Mouse (Mus musculus): ENCODE measurements at regions not wholly inside any gene's neighbourhood (a gene's known extent, or its start where the extent isn't known, plus 50 kb on each side); places are given as distances from the start of the nearest gene placed in this dataset.

DNA sequence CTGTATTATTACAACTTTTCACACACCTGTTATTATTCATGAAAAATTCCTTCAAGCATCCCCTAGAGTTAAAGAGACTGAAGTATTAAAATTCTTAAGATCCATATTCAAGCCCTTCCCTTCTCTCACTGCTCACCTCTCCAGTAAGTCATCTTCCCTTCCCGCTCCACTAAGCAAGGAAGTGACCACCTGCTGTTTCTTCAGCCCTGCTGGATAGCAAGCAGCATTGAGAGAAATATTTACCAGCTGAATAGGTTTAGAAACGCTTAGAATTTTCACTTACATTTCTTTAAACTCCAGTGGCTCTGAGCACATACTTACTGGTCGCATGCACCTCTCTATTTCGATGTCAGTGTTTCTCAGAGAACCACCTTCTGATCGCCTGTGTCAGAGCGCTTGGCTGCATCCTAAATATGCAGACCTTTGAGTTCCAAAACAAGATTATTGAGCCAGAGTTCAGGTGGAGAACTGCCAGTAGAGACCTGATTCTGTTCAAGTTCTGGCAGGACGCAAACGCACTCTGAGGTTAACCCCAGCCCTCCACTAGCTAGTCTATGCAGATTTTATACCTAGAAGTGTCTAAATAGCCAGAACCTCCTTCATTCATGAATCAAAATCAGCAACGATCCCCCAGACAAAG, 314.9 kb downstream of the Mllt3 start:
- WGBS = 65% methylated on average over 9 of the region's 9 CpGs
- no peaks in the 10 kb centered on the region for H3K4me1 ChIP-seq
- ATAC-seq (ENCODE audit: low FRiP score, low read depth) = no peak
- no peak overlapping the region for H3K4me2 ChIP-seq (replicated peaks)
- H3K27me3 ChIP-seq = peaks cover 42% of the 10 kb centered on the region
- no peak overlapping the region for H3K4me3 ChIP-seq
- no peak overlapping the region for H3K9ac ChIP-seq
- no peak overlapping the region for H3K27ac ChIP-seq
- H3K36me3 ChIP-seq = no peaks in the 10 kb centered on the region
- H3K9me3 ChIP-seq = no peaks in the 10 kb centered on the region

DNA sequence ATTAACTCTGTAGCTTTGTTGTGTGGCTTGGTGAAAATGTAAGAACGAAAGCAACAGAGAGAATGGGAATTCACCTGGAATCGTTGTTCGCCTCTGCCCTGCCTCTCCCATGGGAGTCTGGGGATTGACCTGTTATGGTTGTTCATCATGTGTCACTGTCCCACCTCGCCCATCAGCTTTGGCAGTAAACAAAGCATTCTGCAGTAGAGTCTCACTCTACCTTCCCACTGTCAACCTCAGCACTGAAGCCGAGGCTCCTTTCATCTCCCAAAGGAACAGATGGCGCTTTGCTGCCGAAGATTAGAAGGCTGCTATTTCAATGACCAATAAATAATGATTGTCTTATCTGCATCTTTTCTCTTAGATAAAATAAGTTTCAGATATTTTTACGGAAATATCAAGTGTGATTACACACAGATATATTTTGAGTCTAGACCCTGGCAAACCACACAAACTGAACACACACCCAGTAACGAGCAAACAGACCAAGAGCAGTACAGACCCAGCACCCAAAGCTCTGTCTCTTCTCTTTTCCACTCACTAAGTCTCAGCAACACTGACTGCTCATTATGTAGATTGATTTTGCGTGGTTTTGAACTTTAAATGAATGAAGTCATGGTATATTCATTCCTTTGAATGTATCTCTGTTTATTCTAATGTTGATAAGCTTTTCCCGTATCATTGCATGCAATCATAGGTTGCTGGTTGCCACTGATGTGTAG, 317.8 kb downstream of the Mllt3 start:
- no peak for ATAC-seq (ENCODE audit: low FRiP score, low read depth)
- Histone ChIP-seq H3K9ac (no peak overlapping the region), H3K4me3 (no peak overlapping the region), H3K9me3 (no peaks in the 10 kb centered on the region), H3K27me3 (peaks cover 40% of the 10 kb centered on the region), H3K36me3 (no peaks in the 10 kb centered on the region), H3K4me2 (replicated peaks) (no peak overlapping the region), H3K27ac (no peak overlapping the region), H3K4me1 (no peaks in the 10 kb centered on the region)
- 56% methylated on average over 11 of the region's 11 CpGs for WGBS

DNA sequence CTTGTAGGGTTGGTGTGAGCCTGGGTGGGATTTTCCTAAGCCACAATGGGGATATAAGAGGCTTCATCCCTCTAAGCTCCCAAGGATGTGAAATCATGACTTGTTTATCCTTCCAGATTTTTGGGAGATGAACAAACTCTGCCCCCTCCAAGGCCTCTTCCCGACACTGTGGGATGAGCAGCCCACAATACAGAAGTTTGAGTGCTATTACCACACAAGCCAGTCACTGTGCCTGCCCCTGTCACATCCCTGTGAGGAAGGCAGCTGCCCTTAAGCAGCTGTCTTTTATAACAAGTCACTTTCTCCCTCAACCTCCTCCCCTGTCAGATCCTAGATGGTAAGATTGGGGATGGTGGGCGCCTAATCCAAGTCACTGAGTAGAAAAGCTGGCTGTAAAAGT, 320.5 kb downstream of the Mllt3 start:
- H3K27ac ChIP-seq = no peak overlapping the region
- no peak overlapping the region for H3K4me3 ChIP-seq
- H3K27me3 ChIP-seq = peaks cover 32% of the 10 kb centered on the region
- no peaks in the 10 kb centered on the region for H3K9me3 ChIP-seq
- peaks cover 8% of the 10 kb centered on the region; the same call in 1 of the 2 replicates for H3K4me1 ChIP-seq
- H3K4me2 ChIP-seq (replicated peaks) = no peak overlapping the region
- no peaks in the 10 kb centered on the region for H3K36me3 ChIP-seq
- WGBS = 37% methylated on average over 2 of the region's 2 CpGs
- ATAC-seq (ENCODE audit: low FRiP score, low read depth) = no peak
- H3K9ac ChIP-seq = no peak overlapping the region

DNA sequence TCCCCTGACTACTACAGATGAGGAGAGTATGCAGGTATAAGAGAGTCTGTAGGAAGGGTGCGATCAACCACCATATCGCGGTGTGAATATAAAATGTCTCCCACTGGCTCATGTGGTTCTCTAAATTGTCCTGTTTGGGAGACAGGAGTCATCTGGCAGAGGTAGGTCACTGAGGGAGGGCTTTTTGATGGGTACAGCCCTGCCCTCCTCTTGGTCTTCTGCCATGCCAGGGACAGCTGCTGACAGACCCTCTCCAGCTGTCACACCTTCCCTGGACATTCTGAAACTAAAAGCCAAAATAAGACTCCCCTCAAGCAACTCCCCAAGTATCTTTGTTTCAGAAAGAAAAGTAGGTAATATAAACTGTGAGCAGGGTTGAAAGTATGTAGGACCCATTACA, 320.9 kb downstream of the Mllt3 start:
- H3K9me3 ChIP-seq = no peaks in the 10 kb centered on the region
- H3K4me1 ChIP-seq = peaks cover 8% of the 10 kb centered on the region; the same call in 1 of the 2 replicates
- H3K36me3 ChIP-seq = no peaks in the 10 kb centered on the region
- peaks cover 32% of the 10 kb centered on the region for H3K27me3 ChIP-seq
- 88% methylated on average over 3 of the region's 3 CpGs for WGBS
- H3K27ac ChIP-seq = no peak overlapping the region
- no peak for ATAC-seq (ENCODE audit: low FRiP score, low read depth)
- H3K4me2 ChIP-seq (replicated peaks) = no peak overlapping the region
- no peak overlapping the region for H3K9ac ChIP-seq
- H3K4me3 ChIP-seq = no peak overlapping the region

DNA sequence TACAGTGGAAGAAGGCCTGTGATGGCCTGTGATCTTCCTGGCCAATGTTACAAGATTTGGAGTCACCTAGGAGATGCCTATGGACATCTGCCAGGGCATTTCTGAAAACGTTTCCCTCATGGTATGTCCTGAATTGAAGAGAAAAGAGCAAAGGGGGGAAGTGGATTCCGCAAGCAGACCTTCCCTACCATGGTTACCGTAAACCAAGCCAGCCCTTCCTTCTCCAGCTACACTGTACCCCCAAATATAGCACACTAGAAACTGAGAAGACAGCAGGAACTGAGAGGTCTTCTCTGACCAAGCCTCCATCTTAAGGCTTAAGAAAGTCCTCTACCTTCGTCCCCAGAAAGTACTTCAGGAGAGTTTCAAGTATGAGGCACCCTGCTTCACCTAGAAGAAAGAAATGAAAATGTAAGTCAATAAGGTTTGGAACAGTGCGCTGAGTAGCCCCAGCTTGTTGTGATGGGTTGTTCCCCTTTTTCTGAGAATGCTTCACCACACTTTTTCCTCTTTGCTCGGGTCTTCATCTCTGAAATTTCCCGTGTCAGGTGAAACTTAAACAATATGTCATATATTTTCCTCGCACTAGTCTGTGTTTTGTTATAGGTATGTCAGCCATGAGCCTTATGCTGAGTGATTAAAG, 321.9 kb downstream of the Mllt3 start:
- no peak overlapping the region for H3K27ac ChIP-seq
- no peak for ATAC-seq (ENCODE audit: low FRiP score, low read depth)
- no peaks in the 10 kb centered on the region for H3K9me3 ChIP-seq
- no peak overlapping the region for H3K9ac ChIP-seq
- peaks cover 8% of the 10 kb centered on the region; the same call in 1 of the 2 replicates for H3K4me1 ChIP-seq
- no peaks in the 10 kb centered on the region for H3K36me3 ChIP-seq
- H3K4me3 ChIP-seq = no peak overlapping the region
- peaks cover 32% of the 10 kb centered on the region for H3K27me3 ChIP-seq
- 92% methylated on average over 8 of the region's 8 CpGs for whole genome bisulfite sequencing
- no peak overlapping the region for H3K4me2 ChIP-seq (replicated peaks)

- peaks cover 21% of the 10 kb centered on the region for H3K27me3 ChIP-seq
- H3K27ac ChIP-seq = no peak overlapping the region
- no peak overlapping the region for H3K4me2 ChIP-seq (replicated peaks)
- H3K4me3 ChIP-seq = no peak overlapping the region
- H3K9me3 ChIP-seq = no peaks in the 10 kb centered on the region
- H3K36me3 ChIP-seq = no peaks in the 10 kb centered on the region
- H3K4me1 ChIP-seq = peaks cover 8% of the 10 kb centered on the region; the same call in 1 of the 2 replicates
- 6% methylated on average over 5 of the region's 5 CpGs for WGBS
- no peak for ATAC-seq (ENCODE audit: low FRiP score, low read depth)
- no peak overlapping the region for H3K9ac ChIP-seq
Measured at GRCm38 (mm10) chr4:87708981-87709645, 324.1 kb downstream of the Mllt3 start.

GRCm38 (mm10) chr4:87707386-87707785, 325.8 kb downstream of the Mllt3 start:
- Histone ChIP-seq H3K4me3 (no peak overlapping the region), H3K27ac (no peak overlapping the region), H3K9ac (no peak overlapping the region), H3K4me2 (replicated peaks) (no peak overlapping the region), H3K27me3 (peaks cover 8% of the 10 kb centered on the region; the same call in 1 of the 2 replicates), H3K4me1 (peaks cover 15% of the 10 kb centered on the region; the same call in 1 of the 2 replicates), H3K36me3 (no peaks in the 10 kb centered on the region), H3K9me3 (no peaks in the 10 kb centered on the region)
- no peak for ATAC-seq (ENCODE audit: low FRiP score, low read depth)
- WGBS = 40% methylated on average over 2 of the region's 2 CpGs

DNA sequence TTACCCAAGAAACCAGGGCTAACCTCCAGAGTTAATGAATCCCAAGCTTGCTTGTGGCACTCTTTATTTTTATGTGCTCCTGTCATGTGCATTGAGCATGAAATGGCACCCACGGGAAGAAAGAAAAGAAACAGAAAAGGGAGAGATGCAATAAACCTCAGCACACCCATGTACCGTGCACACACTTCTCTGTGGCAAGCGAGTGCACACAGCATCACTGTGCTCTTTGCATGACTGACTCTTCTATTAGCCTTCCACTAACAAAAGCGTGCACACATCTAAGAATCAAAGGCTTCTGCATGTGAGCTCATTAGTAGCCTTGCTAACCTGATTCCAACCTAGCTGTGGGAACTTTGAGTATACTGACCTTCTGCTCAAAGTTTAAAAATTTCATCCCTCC, 330.3 kb downstream of the Mllt3 start:
- Histone ChIP-seq H3K4me1 (peaks cover 18% of the 10 kb centered on the region), H3K27me3 (no peaks in the 10 kb centered on the region), H3K4me3 (no peak overlapping the region), H3K9ac (no peak overlapping the region), H3K9me3 (no peaks in the 10 kb centered on the region), H3K4me2 (replicated peaks) (no peak overlapping the region), H3K36me3 (no peaks in the 10 kb centered on the region), H3K27ac (no peak overlapping the region)
- ATAC-seq (ENCODE audit: low FRiP score, low read depth) = no peak
- WGBS = 53% methylated on average over 4 of the region's 4 CpGs

- no peak overlapping the region for H3K27ac ChIP-seq
- H3K36me3 ChIP-seq = no peaks in the 10 kb centered on the region
- H3K4me1 ChIP-seq = peaks cover 18% of the 10 kb centered on the region
- ATAC-seq (ENCODE audit: low FRiP score, low read depth) = no peak; the same call in 1 of the 2 replicates
- H3K4me2 ChIP-seq (replicated peaks) = no peak overlapping the region
- H3K9me3 ChIP-seq = no peaks in the 10 kb centered on the region
- no peak overlapping the region for H3K9ac ChIP-seq
- no peak overlapping the region for H3K4me3 ChIP-seq
- H3K27me3 ChIP-seq = no peaks in the 10 kb centered on the region
- WGBS = 65% methylated on average over 3 of the region's 3 CpGs
Measured at GRCm38 (mm10) chr4:87702290-87702689, 330.9 kb downstream of the Mllt3 start.

DNA sequence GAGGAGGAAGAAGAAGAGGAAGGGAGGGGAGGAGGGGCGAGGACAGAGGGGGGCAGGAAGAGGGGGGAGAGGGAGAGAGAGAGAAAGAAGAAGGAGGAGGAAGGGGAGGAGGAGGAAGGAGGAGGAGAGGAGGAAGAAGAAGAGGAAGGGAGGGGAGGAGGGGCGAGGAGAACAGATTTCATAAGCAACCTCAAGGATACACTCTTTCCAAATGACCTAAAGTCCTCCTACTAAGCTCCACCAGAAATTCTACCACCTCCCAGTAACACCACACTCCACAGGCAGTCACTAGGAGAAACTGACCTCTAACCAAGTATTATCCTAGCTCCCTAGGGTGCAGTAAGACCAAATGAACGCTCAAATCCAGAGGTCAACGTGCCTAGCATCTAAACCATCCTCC, 332.1 kb downstream of the Mllt3 start:
- WGBS = 70% methylated on average over 3 of the region's 4 CpGs

GRCm38 (mm10) chr4:87700508-87700907, 332.7 kb downstream of the Mllt3 start:
- no peak overlapping the region for H3K4me2 ChIP-seq (replicated peaks)
- no peaks in the 10 kb centered on the region for H3K36me3 ChIP-seq
- H3K27me3 ChIP-seq = no peaks in the 10 kb centered on the region
- no peak overlapping the region for H3K9ac ChIP-seq
- H3K4me3 ChIP-seq = no peak overlapping the region
- no peak overlapping the region for H3K27ac ChIP-seq
- peaks cover 18% of the 10 kb centered on the region for H3K4me1 ChIP-seq
- WGBS = 70% methylated on average over 2 of the region's 2 CpGs
- ATAC-seq (ENCODE audit: low FRiP score, low read depth) = no peak
- H3K9me3 ChIP-seq = no peaks in the 10 kb centered on the region

More for the DNA sequence above, 332.1 kb downstream of the Mllt3 start:
- no peaks in the 10 kb centered on the region for H3K27me3 ChIP-seq
- H3K9ac ChIP-seq = no peak overlapping the region
- no peak for ATAC-seq (ENCODE audit: low FRiP score, low read depth)
- H3K4me3 ChIP-seq = no peak overlapping the region
- H3K9me3 ChIP-seq = no peaks in the 10 kb centered on the region
- peaks cover 18% of the 10 kb centered on the region for H3K4me1 ChIP-seq
- no peak overlapping the region for H3K4me2 ChIP-seq (replicated peaks)
- H3K27ac ChIP-seq = no peak overlapping the region
- H3K36me3 ChIP-seq = no peaks in the 10 kb centered on the region

DNA sequence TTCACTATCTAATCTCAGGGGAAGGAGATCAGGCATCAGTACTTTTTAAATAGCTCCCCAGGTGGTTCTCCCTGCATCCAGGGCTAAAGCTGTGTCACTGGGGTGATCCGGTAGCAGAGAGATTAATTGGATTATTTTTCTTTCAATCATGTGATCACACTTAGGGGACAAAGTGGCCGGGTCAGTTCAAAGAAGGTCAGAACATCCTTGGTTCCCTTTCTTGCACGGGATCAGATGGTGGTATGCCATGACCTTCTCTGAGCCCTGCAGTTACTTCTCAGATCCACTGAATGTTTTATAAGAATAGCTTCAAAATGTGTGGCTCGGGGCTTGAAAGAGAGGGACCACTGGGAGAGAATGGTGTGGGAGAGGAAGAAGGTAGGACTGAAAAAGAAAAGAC, 333.6 kb downstream of the Mllt3 start:
- 52% methylated on average over 4 of the region's 4 CpGs for WGBS
- Histone ChIP-seq H3K4me2 (replicated peaks) (no peak overlapping the region), H3K4me3 (no peak overlapping the region), H3K9me3 (no peaks in the 10 kb centered on the region), H3K27ac (no peak overlapping the region), H3K9ac (no peak overlapping the region), H3K27me3 (no peaks in the 10 kb centered on the region), H3K4me1 (peaks cover 18% of the 10 kb centered on the region), H3K36me3 (no peaks in the 10 kb centered on the region)
- ATAC-seq (ENCODE audit: low FRiP score, low read depth) = no peak
